Mouse (Mus musculus) right cerebral cortex, adult 18-20 months (tissue): ENCODE results near the gene Snn.

Experiments used
- DNase-seq: peaks from one replicate; pipeline ENCODE4 v3.0.0; 2022; ENCODE audit warnings: mixed read lengths

Snn gene

GRCm38 (mm10) chr16:11086856-11087588, 26.3 kb downstream of the Snn start:
- no peak for DNase-seq

GRCm38 (mm10) chr16:11090836-11091570, 30.3 kb downstream of the Snn start:
- DNase-seq, result no peak

GRCm38 (mm10) chr16:11092061-11092460, 31.3 kb downstream of the Snn start:
- no peak for DNase-seq

GRCm38 (mm10) chr16:11092523-11092922, 31.8 kb downstream of the Snn start:
- peak; percentile 78 for DNase-seq

GRCm38 (mm10) chr16:11093717-11094386, 33.1 kb downstream of the Snn start:
- no peak for DNase-seq

GRCm38 (mm10) chr16:11097301-11097700, 36.6 kb downstream of the Snn start:
- DNase-seq, result no peak

- DNase-seq, result no peak
These were observed 44.2 kb downstream of the Snn start for GRCm38 (mm10) chr16:11104905-11105304.

- no peak for DNase-seq
These were observed 48.5 kb downstream of the Snn start for GRCm38 (mm10) chr16:11109198-11109740.

GRCm38 (mm10) chr16:11122625-11123024, 61.9 kb downstream of the Snn start:
- no peak for DNase-seq

- no peak for DNase-seq
These were observed 63.4 kb downstream of the Snn start for GRCm38 (mm10) chr16:11124110-11124509.
